Mouse (Mus musculus): ENCODE results near the gene H6pd. TPM values are rescaled to one million over a fixed set of nuclear protein-coding genes. Genes with fewer than 3 reads are reported as not detected.

Gene H6pd
- polyA plus RNA-seq, 1 experiment from 2014 or later, result 3.1 TPM

DNA sequence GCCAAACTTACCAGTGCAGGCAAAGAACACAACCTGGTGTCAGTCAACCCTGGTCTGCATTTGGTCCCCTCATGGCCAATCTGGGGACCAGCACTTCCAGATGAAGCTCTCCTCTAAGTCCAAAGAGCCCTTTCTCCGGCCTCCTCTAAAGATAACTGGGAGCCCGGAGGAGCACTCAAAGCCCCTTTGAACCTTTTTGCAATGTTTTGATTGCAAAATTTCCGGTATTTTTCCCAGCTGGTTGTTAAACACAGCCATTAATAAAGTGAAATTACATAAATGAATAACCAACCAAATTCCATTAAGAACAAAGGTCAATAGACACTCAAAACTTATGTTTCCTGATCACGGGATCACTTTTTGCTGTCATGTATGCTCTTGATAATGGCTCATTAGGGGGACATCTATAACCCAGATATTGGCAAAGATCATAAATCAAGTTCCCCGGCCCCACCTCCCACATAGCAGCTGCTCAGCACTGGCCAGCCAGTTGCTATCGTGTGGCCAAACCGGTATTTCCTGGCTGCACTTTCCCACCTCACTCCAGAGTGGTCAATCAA is 5.7 kb downstream of the H6pd start:
- Histone ChIP-seq H3K9me3 (ENCODE audit: control insufficient read depth, low read length) (no peaks in the 10 kb centered on the region), H3K4me2 (replicated peaks) (no peak overlapping the region), H3K27me3 (ENCODE audit: control insufficient read depth, insufficient read depth, low read length) (no peaks in the 10 kb centered on the region), H3K4me3 (replicated peaks; ENCODE audit: low read length) (no peak overlapping the region), H3K4me1 (replicated peaks; ENCODE audit: control insufficient read depth, insufficient read depth, low read length) (0 out of 2 replicates have a peak, but pooled peaks cover 4% of the 10 kb centered on the region), H3K36me3 (replicated peaks; ENCODE audit: control insufficient read depth, insufficient read depth) (no peaks in the 10 kb centered on the region), H3K9ac (no peak overlapping the region), H3K27ac (no peak overlapping the region)
- DNase-seq (ENCODE audit: low spot score) (no peak), ATAC-seq (ENCODE audit: low FRiP score) (no peak)
- WGBS, result 69% methylated on average over 7 of the region's 7 CpGs

DNA sequence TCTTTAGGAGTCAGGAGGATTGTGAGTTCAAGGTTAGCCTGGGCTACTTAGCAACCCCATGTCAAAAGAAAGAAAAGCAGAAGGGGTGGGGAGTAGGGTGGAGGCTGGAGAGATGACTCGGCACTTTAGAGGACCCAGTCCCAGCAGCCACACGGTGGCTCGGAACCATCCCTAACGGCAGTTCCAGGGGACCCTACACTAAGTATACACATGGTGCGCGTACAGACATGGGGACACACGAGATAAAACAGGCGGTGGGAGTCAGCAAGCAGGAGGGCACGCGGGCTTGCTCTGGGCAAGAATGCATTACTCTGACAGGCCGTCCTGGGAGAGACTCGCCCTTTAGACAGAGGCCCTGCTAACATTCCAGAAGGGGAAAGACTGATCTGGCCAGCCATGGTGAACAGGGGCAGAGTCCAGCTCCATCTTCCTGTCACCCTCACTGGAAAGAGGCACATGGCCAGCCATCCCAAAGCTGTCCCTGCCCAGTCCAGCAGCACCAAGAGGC is 6.7 kb downstream of the H6pd start:
- H3K4me3 ChIP-seq (replicated peaks; ENCODE audit: low read length), result no peak overlapping the region
- H3K36me3 ChIP-seq (replicated peaks; ENCODE audit: control insufficient read depth, insufficient read depth), result no peaks in the 10 kb centered on the region
- no peaks in the 10 kb centered on the region for H3K27me3 ChIP-seq (ENCODE audit: control insufficient read depth, insufficient read depth, low read length)
- DNase-seq (ENCODE audit: low spot score) (no peak), ATAC-seq (ENCODE audit: low FRiP score) (no peak)
- no peaks in the 10 kb centered on the region for H3K9me3 ChIP-seq (ENCODE audit: control insufficient read depth, low read length)
- no peak overlapping the region for H3K27ac ChIP-seq
- no peak overlapping the region for H3K9ac ChIP-seq
- no peaks in the 10 kb centered on the region for H3K4me1 ChIP-seq (replicated peaks; ENCODE audit: control insufficient read depth, insufficient read depth, low read length)
- H3K4me2 ChIP-seq (replicated peaks), result no peak overlapping the region
- 74% methylated on average over 12 of the region's 12 CpGs for WGBS

DNA sequence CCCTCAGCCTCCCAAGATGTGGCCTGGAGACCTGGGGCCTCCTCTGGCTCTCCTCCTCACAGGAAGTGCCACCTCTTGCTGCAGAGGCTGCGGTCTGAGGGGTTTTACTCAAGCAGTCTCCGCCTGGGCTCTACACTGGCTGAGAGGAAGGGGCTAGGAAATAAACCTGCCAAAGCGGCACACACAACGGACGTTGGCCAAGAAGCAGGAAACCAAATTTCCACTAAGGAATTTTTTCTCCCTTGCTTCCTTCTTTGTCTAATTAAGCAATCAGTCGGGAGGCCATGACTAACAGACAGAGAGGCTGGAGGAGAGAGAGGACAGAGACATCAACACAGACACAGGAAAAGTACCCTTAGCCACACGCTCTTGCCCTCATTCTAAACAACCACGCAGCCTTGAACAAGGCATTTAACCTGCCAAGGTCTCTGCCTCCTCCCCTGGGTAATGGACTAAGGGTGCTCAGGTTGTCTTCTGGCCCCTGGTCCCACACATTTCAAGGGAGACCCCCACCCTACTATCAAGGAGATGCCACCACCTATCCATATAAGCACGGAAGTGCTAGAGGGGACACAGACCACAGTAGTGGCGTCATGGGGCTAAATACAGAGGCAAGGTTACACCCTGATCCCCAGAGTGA is 7.5 kb downstream of the H6pd start:
- Histone ChIP-seq H3K4me2 (replicated peaks) (no peak overlapping the region), H3K9ac (no peak overlapping the region), H3K9me3 (ENCODE audit: control insufficient read depth, low read length) (no peaks in the 10 kb centered on the region), H3K27ac (no peak overlapping the region), H3K4me1 (replicated peaks; ENCODE audit: control insufficient read depth, insufficient read depth, low read length) (no peaks in the 10 kb centered on the region), H3K4me3 (replicated peaks; ENCODE audit: low read length) (no peak overlapping the region), H3K27me3 (ENCODE audit: control insufficient read depth, insufficient read depth, low read length) (no peaks in the 10 kb centered on the region), H3K36me3 (replicated peaks; ENCODE audit: control insufficient read depth, insufficient read depth) (no peaks in the 10 kb centered on the region)
- 76% methylated on average over 10 of the region's 10 CpGs for WGBS
- DNase-seq (ENCODE audit: low spot score) (no peak), ATAC-seq (ENCODE audit: low FRiP score) (no peak)

DNA sequence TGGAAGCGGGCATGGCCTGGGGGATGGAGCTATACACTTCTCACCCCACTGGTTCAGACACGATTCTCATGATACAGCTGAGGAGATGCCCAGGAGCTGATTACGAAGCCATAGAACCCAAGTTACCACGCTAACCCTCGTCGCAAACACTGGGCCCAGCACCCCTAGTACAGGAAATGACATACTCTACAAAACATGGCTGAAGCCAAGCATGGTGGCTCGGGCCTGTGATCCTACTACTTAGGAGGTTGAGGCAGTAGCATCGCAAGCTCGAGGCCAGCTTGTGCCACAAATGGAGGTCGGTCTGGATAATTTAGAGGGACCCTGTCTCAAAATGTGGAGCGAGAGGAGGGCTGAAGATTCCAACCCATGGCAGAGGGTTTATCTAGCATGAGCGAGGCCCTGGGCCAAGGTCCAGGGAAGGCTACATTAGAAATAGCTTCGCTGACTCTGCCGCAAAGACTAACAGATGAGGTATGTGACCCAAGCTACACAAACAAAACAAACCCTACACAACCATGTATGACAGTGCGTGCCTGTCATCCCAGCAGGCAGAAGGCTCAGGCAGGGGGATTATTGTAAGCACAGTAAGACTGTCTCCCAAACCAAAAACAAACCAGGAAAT is 8.8 kb downstream of the H6pd start:
- Histone ChIP-seq H3K9me3 (ENCODE audit: control insufficient read depth, low read length) (no peaks in the 10 kb centered on the region), H3K36me3 (replicated peaks; ENCODE audit: control insufficient read depth, insufficient read depth) (no peaks in the 10 kb centered on the region), H3K4me2 (replicated peaks) (no peak overlapping the region), H3K4me1 (replicated peaks; ENCODE audit: control insufficient read depth, insufficient read depth, low read length) (no peaks in the 10 kb centered on the region), H3K27me3 (ENCODE audit: control insufficient read depth, insufficient read depth, low read length) (no peaks in the 10 kb centered on the region), H3K9ac (no peak overlapping the region), H3K27ac (no peak overlapping the region), H3K4me3 (replicated peaks; ENCODE audit: low read length) (no peak overlapping the region)
- DNase-seq (ENCODE audit: low spot score) (no peak), ATAC-seq (ENCODE audit: low FRiP score) (no peak)
- 91% methylated on average over 15 of the region's 15 CpGs for WGBS

DNA sequence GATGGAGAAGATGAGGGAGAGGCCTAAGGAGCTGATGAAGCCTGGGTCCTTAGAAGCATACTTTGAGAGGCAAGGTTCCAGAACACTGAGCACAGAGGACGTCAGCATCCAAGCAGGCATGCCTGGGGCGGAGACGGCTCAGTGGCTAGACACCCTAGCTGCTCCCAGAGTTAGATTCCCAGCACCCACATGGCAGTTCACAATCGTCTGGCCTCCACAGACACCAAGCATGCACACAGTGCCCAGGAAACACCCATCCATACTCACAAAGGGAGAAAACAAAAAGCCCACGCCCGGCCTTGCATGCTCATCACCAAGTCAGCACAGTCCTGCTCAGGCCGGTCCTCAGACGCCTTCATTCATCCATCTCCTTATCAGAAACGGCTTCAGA is 9.3 kb downstream of the H6pd start:
- H3K4me2 ChIP-seq (replicated peaks), result no peak overlapping the region
- no peak overlapping the region for H3K4me3 ChIP-seq (replicated peaks; ENCODE audit: low read length)
- 68% methylated on average over 9 of the region's 9 CpGs for WGBS
- ATAC-seq (ENCODE audit: low FRiP score), result no peak
- H3K4me1 ChIP-seq (replicated peaks; ENCODE audit: control insufficient read depth, insufficient read depth, low read length), result no peaks in the 10 kb centered on the region
- no peaks in the 10 kb centered on the region for H3K27me3 ChIP-seq (ENCODE audit: control insufficient read depth, insufficient read depth, low read length)
- no peak overlapping the region for H3K9ac ChIP-seq
- H3K27ac ChIP-seq, result no peak overlapping the region
- no peaks in the 10 kb centered on the region for H3K36me3 ChIP-seq (replicated peaks; ENCODE audit: control insufficient read depth, insufficient read depth)
- no peak for DNase-seq (ENCODE audit: low spot score)
- no peaks in the 10 kb centered on the region for H3K9me3 ChIP-seq (ENCODE audit: control insufficient read depth, low read length)

DNA sequence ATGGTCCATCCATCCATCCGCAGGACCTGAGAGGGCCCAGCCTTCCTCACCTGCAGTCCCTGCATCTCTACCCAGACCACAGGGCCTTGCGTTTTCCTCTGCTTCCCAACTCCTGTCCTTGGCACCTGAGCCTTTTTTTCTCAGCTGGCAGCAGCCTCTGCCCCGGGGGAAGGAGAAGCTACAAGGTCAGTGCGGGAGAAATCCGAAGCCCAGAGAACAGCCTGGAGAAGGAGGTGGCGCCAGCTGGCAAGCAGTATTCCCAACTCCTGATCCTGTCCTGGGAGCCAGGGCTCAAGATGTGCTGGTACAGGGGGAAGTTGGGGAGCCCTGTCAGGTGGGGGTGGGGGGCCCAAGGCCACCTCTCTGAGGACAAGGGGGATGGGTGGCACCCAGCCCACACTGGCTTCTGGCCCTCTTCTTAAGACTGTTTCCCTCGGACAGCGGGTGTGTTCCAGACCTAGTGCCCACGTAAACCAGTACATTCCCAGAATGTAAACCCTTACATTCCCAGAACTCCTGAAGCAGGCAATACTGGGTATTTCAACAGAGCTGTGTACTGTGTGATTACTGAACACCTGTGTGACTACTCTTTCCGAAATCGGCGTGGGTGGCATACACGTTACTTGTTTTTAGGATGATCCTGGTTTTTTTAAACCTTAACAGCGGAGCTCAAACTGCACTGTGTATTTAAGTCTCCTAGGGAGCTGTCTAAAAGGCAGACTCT is 9.9 kb downstream of the H6pd start:
- Histone ChIP-seq H3K4me1 (replicated peaks; ENCODE audit: control insufficient read depth, insufficient read depth, low read length) (no peaks in the 10 kb centered on the region), H3K36me3 (replicated peaks; ENCODE audit: control insufficient read depth, insufficient read depth) (no peaks in the 10 kb centered on the region), H3K9me3 (ENCODE audit: control insufficient read depth, low read length) (no peaks in the 10 kb centered on the region), H3K27me3 (ENCODE audit: control insufficient read depth, insufficient read depth, low read length) (no peaks in the 10 kb centered on the region), H3K4me3 (replicated peaks; ENCODE audit: low read length) (no peak overlapping the region), H3K9ac (no peak overlapping the region), H3K27ac (no peak overlapping the region), H3K4me2 (replicated peaks) (no peak overlapping the region)
- WGBS, result 82% methylated on average over 14 of the region's 14 CpGs
- ATAC-seq (ENCODE audit: low FRiP score), result no peak
- DNase-seq (ENCODE audit: low spot score), result no peak

DNA sequence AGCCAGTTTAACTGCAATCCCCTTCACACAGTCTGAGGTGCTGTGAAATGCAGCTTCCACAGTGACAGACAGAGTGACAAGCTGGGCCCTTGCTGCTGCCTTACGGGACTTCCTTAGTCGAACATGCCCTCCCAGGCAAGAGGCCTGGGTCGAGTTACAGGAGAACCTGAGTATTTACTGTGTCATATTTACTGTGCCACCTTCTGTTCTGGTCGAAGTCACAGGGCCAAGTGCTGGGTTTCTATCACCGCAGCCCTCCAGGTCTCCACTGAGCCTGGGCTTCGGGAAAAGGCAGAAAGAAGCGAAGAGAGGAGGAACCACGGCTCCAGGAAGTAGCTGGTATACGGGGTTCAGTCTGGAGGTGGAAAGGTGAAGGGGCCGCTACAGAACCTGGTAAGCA is 10.8 kb downstream of the H6pd start:
- 83% methylated on average over 10 of the region's 10 CpGs for WGBS
- H3K27me3 ChIP-seq (ENCODE audit: control insufficient read depth, insufficient read depth, low read length), result no peaks in the 10 kb centered on the region
- no peak for ATAC-seq (ENCODE audit: low FRiP score)

DNA sequence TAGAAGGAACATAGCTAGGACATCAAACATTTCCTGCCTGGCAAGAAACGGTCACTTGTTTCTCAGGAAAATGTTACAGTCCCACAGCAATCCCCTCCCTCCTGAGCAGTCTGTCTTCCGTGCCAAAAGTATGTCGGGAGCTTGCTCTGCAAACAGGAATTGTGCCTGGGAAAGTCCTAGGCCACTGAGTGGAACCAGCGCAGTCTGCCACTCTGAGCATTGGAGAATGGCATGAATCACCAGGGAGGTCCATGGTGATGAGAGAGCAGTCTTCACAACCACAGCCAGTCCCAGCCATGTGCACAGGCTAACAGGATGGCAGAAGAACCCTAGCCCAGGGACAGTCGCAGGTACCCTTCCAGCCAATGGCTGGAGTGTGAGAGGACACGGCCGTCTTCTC is 12.4 kb downstream of the H6pd start:
- Histone ChIP-seq H3K4me1 (replicated peaks; ENCODE audit: control insufficient read depth, insufficient read depth, low read length) (no peaks in the 10 kb centered on the region), H3K4me2 (replicated peaks) (no peak overlapping the region), H3K9ac (no peak overlapping the region), H3K36me3 (replicated peaks; ENCODE audit: control insufficient read depth, insufficient read depth) (no peaks in the 10 kb centered on the region), H3K9me3 (ENCODE audit: control insufficient read depth, low read length) (no peaks in the 10 kb centered on the region), H3K4me3 (replicated peaks; ENCODE audit: low read length) (no peak overlapping the region), H3K27me3 (ENCODE audit: control insufficient read depth, insufficient read depth, low read length) (no peaks in the 10 kb centered on the region), H3K27ac (no peak overlapping the region)
- no peak for ATAC-seq (ENCODE audit: low FRiP score)
- DNase-seq (ENCODE audit: low spot score), result no peak
- 80% methylated on average over 7 of the region's 7 CpGs for WGBS

More for the DNA sequence above, 10.8 kb downstream of the H6pd start:
- Histone ChIP-seq H3K36me3 (replicated peaks; ENCODE audit: control insufficient read depth, insufficient read depth) (no peaks in the 10 kb centered on the region), H3K9ac (no peak overlapping the region), H3K9me3 (ENCODE audit: control insufficient read depth, low read length) (no peaks in the 10 kb centered on the region), H3K4me2 (replicated peaks) (no peak overlapping the region), H3K4me1 (replicated peaks; ENCODE audit: control insufficient read depth, insufficient read depth, low read length) (no peaks in the 10 kb centered on the region), H3K4me3 (replicated peaks; ENCODE audit: low read length) (no peak overlapping the region), H3K27ac (no peak overlapping the region)
- DNase-seq (ENCODE audit: low spot score), result no peak

DNA sequence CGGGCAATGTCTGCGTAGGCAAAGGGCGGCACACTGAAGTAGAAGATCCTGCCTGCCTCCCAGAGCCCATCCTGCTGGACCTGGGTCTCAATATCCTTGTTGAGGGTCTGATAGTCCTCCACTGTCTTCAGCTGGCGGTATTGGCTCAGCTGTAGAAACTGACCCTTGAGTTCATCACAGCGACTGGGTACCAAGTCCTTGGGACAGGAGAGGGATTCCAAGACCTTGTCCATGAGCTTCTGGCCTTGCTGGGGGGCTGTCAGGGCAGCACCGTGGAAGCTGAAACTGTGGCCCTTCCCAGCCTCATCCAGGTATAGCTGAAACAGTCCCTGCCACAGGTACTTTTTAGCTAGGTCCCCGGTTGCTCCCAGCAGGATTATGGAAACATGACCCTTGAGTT is 12.9 kb downstream of the H6pd start:
- WGBS, result 90% methylated on average over 7 of the region's 7 CpGs
- no peak for ATAC-seq (ENCODE audit: low FRiP score)

More for the DNA sequence above, 12.9 kb downstream of the H6pd start:
- Histone ChIP-seq H3K9me3 (ENCODE audit: control insufficient read depth, low read length) (no peaks in the 10 kb centered on the region), H3K27me3 (ENCODE audit: control insufficient read depth, insufficient read depth, low read length) (no peaks in the 10 kb centered on the region), H3K4me1 (replicated peaks; ENCODE audit: control insufficient read depth, insufficient read depth, low read length) (peaks cover 3% of the 10 kb centered on the region; the same call in 1 of the 2 replicates), H3K4me3 (replicated peaks; ENCODE audit: low read length) (no peak overlapping the region), H3K9ac (no peak overlapping the region), H3K4me2 (replicated peaks) (no peak overlapping the region), H3K27ac (no peak overlapping the region), H3K36me3 (replicated peaks; ENCODE audit: control insufficient read depth, insufficient read depth) (no peaks in the 10 kb centered on the region)
- DNase-seq (ENCODE audit: low spot score), result no peak

All from hindbrain, embryonic 14.5 days (tissue).